Mouse (Mus musculus) limb, embryonic 10.5 days (tissue): ENCODE results near the gene Alkbh5. TPM values are rescaled to one million over a fixed set of nuclear protein-coding genes. Genes with fewer than 3 reads are reported as not detected.
"Not testable (repeated sequence)": the region's sequence is repeated elsewhere in the genome, so short reads cannot be mapped to it uniquely, and the experiment has no call there.

Source experiments
- DNase-seq: peaks from one replicate; pipeline ENCODE4 v3.0.0-alpha.2; 2017; ENCODE audit warnings: low spot score
- H3K27ac ChIP-seq: fragments of 300-500 bp; sonication (generic); 2 replicates; pipeline ENCODE4 v1.5.1; 2016; ENCODE audit warnings: mild to moderate bottlenecking
- H3K27me3 ChIP-seq: fragments of 300-500 bp; sonication (generic); 2 replicates; pipeline ENCODE4 v1.6.1; 2016; ENCODE audit warnings: low read depth, mild to moderate bottlenecking; ENCODE audit not compliant: poor library complexity, severe bottlenecking
- H3K36me3 ChIP-seq: fragments of 300-500 bp; sonication (generic); 2 replicates; pipeline ENCODE4 v1.6.1; 2016; ENCODE audit warnings: mild to moderate bottlenecking, moderate library complexity
- H3K4me1 ChIP-seq: fragments of 300-500 bp; sonication (generic); 2 replicates; pipeline ENCODE4 v1.6.1; 2016
- H3K4me3 ChIP-seq: fragments of 300-500 bp; sonication (generic); 2 replicates; pipeline ENCODE4 v1.5.1; 2016; ENCODE audit warnings: mild to moderate bottlenecking, moderate library complexity
- H3K9me3 ChIP-seq: fragments of 300-500 bp; sonication (generic); replicated peaks from 2 replicates; pipeline ENCODE4 v1.6.1; 2016; ENCODE audit warnings: mild to moderate bottlenecking
- WGBS: fragments of 180-500 bp; shearing (Covaris S2); methylation state at CpG from one replicate; pipeline ENCODE4 v1.1.7; 2016; 5-methylcytosine and 5-hydroxymethylcytosine counted together
- polyA plus RNA-seq: library from polyadenylated mRNA; unstranded; fragments of >200 nt; fragmentation: Nextera tagmentation; extraction: Ambion mirVana; gene quantifications from 2 replicates; pipeline ENCODE4 v1.2.1, GENCODE M21; 2016

Alkbh5 gene
- polyA plus RNA-seq, 1 experiment from 2014 or later: 34.7 TPM

DNA sequence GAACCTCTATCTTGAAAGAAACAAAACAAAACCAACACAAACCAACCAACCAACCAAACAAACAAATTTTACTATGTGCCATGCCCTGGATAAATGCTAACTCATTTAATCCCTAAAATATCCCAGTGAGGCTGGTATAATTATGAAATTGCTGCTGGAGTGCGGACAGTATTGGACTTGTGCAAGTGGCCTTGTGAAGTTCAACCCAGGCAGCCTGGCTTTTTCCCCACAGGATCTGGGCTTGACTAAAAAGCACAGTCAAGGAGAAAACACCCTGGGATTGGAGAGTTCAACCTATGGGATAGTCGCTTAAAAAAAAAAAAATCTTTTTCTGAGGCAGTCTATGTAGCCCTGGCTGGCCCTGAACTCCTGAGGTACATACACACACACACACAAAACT lies 505 bp upstream of the Alkbh5 start:
- Histone ChIP-seq H3K27ac (peak overlapping the region; percentile 97), H3K4me1 (peaks cover 21% of the 10 kb centered on the region), H3K36me3 (peaks cover 10% of the 10 kb centered on the region), H3K9me3 (no peaks in the 10 kb centered on the region), H3K27me3 (no peaks in the 10 kb centered on the region), H3K4me3 (peak overlapping the region; percentile 84)
- DNase-seq: no peak
- 91% methylated on average over 2 of the region's 2 CpGs for WGBS

DNA sequence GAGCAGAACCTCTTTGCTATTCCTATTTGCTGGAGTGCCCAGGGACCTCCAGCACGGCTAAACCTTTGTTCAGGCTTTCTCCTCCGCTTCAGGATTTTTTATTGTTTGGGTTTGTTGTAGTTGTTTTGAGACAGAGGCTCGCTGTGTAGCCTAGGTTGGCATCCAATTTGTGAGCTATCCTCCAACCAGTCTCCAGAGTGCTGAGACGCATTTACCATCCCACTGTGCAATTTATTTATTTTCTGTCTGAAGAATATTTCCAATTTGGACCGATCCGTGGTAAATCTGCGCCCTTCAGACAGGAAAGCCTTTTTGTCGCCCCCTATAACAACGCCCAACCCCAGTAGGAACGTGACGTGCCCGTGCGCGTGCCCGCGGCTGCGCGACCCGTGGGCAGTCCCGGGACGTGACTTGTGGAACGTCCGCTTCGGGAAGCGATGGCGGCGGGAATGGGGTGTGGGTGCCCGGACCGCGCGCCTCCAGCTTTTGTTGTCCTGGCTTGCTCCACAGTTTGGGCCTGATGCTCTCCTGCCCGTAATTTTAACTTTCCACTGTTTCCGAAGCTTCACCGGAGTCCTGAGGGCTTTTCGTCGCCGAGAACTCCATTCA lies 782 bp downstream of the Alkbh5 start:
- H3K36me3 ChIP-seq: peaks cover 20% of the 10 kb centered on the region
- H3K27ac ChIP-seq: peak overlapping the region; percentile 97
- peak overlapping the region; percentile 84 for H3K4me3 ChIP-seq
- no peaks in the 10 kb centered on the region for H3K9me3 ChIP-seq
- H3K4me1 ChIP-seq: peaks cover 26% of the 10 kb centered on the region
- WGBS: under 1% methylated on average over 37 of the region's 37 CpGs
- no peaks in the 10 kb centered on the region for H3K27me3 ChIP-seq
- DNase-seq: peak; percentile 96

DNA sequence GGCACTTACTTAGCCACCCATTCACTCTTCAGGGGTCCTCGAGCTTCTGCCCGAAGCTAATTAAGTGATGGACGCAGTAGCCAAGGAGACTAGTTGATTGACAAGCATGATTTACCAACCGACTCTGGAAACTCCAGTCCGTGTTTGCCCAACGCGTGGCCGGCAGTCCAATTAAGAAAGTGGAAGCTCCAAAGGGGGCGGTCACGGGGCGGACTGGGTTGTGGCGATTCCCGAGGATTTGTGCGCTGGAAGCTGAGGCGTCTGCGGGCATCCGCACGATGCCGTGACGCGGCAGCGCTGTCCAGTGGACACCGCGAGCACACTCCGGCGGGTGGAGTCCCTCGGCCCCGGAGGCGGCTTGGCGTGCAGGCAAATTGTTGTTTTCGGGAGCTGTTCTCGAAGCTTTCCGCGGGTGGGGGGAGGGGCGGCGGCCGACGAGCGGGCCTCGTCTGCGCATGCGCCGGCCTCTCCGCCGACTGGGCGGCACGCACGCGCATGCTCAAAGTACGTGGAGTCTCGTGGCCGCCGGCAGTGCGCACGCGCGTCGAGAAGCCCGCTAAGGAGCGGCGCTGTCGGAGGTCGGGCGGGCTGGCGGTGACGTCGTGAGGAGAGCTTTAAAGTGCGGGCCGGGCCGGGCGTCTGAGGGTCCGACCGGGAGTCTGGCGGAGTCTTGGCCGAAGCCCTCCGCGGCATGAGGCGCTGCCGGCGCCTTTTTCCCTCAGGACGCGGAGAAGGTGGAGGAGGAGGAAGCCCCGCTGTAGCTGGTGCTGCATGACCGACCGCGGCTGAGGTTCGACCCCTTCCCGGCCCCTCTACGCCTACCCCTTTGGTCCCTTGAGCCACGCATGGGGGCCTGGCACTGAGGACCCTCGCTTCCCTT lies 1.5 kb downstream of the Alkbh5 start:
- WGBS: under 1% methylated on average over 91 of the region's 91 CpGs

DNA sequence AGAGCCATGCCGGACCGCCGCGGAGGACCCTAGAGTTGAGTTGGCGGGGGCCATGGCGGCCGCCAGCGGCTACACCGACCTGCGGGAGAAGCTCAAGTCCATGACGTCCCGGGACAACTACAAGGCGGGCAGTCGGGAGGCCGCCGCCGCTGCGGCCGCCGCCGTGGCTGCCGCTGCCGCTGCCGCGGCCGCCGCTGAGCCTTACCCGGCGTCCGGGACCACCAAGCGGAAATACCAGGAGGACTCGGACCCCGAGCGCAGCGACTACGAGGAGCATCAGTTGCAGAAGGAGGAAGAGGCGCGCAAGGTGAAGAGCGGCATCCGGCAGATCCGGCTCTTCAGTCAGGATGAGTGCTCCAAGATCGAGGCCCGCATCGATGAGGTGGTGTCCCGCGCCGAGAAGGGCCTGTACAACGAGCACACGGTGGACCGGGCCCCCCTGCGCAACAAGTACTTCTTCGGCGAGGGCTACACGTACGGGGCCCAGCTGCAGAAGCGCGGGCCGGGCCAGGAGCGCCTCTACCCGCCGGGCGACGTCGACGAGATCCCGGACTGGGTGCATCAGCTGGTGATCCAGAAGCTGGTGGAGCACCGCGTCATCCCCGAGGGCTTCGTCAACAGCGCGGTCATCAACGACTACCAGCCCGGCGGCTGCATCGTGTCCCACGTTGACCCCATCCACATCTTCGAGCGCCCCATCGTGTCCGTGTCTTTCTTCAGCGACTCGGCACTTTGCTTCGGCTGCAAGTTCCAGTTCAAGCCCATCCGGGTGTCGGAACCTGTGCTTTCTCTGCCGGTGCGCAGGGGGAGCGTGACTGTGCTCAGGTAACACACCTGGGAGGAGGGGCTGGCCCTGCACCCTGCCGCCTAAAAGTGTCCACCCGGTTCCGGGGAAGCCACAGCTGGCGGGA lies 2.4 kb downstream of the Alkbh5 start:
- peak; percentile 69 for DNase-seq
- Histone ChIP-seq H3K4me1 (peaks cover 28% of the 10 kb centered on the region), H3K36me3 (peaks cover 36% of the 10 kb centered on the region), H3K4me3 (peak overlapping the region; percentile 84), H3K9me3 (no peaks in the 10 kb centered on the region), H3K27ac (peak overlapping the region; percentile 97), H3K27me3 (no peaks in the 10 kb centered on the region)
- under 1% methylated on average over 93 of the region's 93 CpGs for WGBS

More for the DNA sequence above, 1.5 kb downstream of the Alkbh5 start:
- Histone ChIP-seq H3K4me1 (peaks cover 26% of the 10 kb centered on the region), H3K9me3 (no peaks in the 10 kb centered on the region), H3K27me3 (no peaks in the 10 kb centered on the region), H3K4me3 (peak overlapping the region; percentile 84), H3K27ac (peak overlapping the region; percentile 97), H3K36me3 (peaks cover 28% of the 10 kb centered on the region)
- DNase-seq: peak; percentile 97

DNA sequence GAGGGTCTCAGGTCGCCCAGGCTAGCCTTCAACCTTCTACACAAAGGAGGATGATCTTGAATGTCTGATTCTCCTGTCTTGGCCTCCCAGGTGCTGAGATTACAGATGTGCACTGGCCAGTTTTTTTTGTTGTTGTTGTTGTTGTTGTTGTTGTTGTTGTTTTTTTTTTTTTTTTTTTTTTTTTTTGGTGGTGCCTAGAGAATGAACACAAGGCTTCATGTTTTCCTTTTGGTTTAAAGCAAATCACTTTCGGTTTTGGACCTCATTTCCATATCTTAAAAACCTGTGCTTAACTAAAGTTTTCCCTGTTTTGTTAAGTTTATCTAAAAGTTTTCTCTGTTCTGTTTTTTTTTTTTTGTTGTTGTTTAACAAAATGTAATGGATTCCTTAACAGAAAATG lies 3.4 kb downstream of the Alkbh5 start:
- 10% methylated on average over 2 of the region's 2 CpGs for WGBS
- Histone ChIP-seq H3K27me3 (no peaks in the 10 kb centered on the region), H3K4me1 (peaks cover 28% of the 10 kb centered on the region), H3K9me3 (no peaks in the 10 kb centered on the region), H3K4me3 (peak overlapping the region; percentile 84), H3K36me3 (peaks cover 42% of the 10 kb centered on the region), H3K27ac (peak overlapping the region; percentile 97)
- DNase-seq: no peak

DNA sequence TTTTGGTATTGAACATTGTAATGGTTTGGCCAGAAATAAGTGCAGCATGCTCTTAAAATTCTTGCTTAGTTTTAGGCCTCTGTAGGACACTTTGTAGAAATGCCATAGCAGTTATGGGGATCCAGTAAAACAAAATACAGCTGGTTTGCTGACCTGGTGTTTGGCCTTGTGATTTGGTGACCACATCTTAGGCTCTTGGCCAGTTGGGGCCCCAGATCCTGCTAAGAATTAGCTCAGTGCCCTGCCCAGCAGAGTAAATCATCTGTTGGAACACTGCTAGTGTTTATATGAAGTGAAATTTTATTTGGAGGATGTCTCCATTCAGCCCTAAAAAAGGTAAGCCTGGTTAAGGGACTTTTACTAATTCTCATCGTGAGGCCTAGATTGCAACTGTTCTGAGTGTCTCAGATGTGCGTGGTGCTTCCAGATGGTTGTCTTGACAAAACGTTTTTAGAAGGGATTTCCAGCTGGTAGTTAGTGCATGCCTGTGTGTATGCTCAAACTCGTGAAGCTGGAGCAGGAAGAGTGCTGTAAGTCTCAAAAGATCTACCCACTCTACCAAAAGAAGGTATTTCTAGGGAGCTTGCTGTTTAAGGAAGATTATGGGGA lies 3.9 kb downstream of the Alkbh5 start:
- Histone ChIP-seq H3K36me3 (peaks cover 46% of the 10 kb centered on the region), H3K27ac (no peak overlapping the region), H3K4me3 (peak overlapping the region; percentile 84), H3K9me3 (no peaks in the 10 kb centered on the region), H3K4me1 (peaks cover 28% of the 10 kb centered on the region), H3K27me3 (no peaks in the 10 kb centered on the region)
- no peak for DNase-seq
- WGBS: 22% methylated on average over 4 of the region's 4 CpGs

DNA sequence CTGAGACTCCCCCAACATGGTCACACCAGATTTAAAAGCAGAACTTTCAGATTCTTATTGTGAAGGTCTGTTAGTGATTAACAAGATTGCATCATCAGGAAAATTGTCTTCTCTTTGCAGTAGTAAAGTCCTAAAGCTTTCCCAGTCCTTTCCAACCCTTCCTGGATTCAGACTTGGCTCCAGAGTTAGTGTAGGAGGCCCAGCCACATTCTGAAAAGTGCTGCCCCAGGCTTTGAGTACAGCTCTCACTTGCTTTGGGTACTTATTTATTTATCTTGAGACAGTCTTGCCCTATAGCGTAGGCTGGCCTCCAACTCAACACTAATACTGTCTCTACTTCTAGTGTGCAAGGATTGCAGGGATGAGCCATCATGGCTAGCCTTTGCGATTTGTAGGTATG lies 4.6 kb downstream of the Alkbh5 start:
- DNase-seq: no peak
- Histone ChIP-seq H3K27me3 (no peaks in the 10 kb centered on the region), H3K4me1 (peaks cover 26% of the 10 kb centered on the region), H3K27ac (no peak overlapping the region), H3K36me3 (peaks cover 53% of the 10 kb centered on the region), H3K9me3 (no peaks in the 10 kb centered on the region), H3K4me3 (peak overlapping the region; percentile 84)
- 72% methylated on average over 2 of the region's 2 CpGs for WGBS

DNA sequence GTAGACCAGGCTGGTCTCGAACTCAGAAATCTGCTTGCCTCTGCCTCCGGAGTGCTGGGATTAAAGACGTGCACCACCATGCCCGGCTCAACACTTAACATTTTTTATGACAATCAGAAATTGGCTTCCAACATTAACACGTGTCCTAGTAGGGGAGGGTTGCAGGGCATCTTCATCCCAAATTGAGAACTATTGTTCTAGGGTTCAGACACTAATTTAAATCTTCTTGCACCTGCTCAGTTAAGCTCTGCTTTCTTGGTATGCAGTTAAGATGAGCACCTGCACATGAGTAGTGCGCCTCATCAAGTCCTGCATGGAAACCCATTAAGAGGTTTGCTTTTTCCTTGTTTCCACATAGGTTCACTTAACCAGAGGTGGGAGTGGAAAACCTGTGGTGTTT lies 5.7 kb downstream of the Alkbh5 start:
- Histone ChIP-seq H3K9me3 (no peaks in the 10 kb centered on the region), H3K4me3 (no peak overlapping the region), H3K36me3 (peaks cover 63% of the 10 kb centered on the region), H3K27ac (no peak overlapping the region), H3K4me1 (peaks cover 16% of the 10 kb centered on the region), H3K27me3 (no peaks in the 10 kb centered on the region)
- DNase-seq: no peak
- 92% methylated on average over 6 of the region's 6 CpGs for WGBS

DNA sequence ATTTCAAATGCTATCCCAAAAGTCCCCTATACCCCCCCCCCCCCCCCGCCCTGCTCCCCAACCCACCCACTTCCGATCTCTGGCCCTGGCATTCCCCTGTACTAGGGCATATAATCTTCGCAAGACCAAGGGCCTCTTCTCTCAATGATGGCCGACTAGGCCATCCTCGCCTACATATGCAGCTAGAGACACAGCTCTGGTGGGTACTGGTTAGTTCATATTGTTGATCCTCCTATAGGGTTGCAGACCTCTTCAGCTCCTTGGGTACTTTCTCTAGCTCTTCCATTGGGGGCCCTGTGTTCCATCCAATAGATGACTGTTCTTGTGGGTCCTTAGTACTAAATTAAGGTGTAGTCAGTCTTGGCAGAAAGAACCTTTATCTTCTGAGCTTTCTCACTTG lies 7.0 kb downstream of the Alkbh5 start:
- H3K27ac ChIP-seq, H3K9me3 ChIP-seq, DNase-seq, H3K4me3 ChIP-seq, H3K27me3 ChIP-seq: not testable (repeated sequence)
- Histone ChIP-seq H3K36me3 (peaks cover 77% of the 10 kb centered on the region), H3K4me1 (peaks cover 16% of the 10 kb centered on the region)
- WGBS: 89% methylated on average over 5 of the region's 5 CpGs

DNA sequence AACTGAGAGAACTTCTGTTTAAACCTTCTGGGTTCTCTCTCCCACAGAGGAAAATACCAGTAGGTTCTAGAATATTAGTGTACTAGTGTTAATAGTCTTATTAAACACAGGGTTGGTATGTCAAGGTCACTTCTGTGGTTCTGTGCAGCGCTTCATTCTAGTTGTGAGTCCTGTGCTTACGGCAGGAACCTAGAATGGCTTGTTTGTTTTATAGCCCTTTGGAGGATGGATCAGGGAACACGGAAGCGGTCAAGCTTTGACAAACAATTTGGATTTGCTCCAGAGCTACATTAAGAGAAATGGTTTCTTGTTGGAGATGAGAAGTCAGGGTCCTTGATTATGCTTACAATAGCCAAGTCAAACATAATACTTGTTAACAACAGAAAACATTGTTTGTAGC lies 9.3 kb downstream of the Alkbh5 start:
- WGBS: 91% methylated on average over 4 of the region's 4 CpGs
- Histone ChIP-seq H3K4me1 (peaks cover 10% of the 10 kb centered on the region), H3K27me3 (no peaks in the 10 kb centered on the region), H3K9me3 (no peaks in the 10 kb centered on the region), H3K4me3 (no peak overlapping the region), H3K27ac (no peak overlapping the region), H3K36me3 (peaks cover 89% of the 10 kb centered on the region)
- DNase-seq: no peak

DNA sequence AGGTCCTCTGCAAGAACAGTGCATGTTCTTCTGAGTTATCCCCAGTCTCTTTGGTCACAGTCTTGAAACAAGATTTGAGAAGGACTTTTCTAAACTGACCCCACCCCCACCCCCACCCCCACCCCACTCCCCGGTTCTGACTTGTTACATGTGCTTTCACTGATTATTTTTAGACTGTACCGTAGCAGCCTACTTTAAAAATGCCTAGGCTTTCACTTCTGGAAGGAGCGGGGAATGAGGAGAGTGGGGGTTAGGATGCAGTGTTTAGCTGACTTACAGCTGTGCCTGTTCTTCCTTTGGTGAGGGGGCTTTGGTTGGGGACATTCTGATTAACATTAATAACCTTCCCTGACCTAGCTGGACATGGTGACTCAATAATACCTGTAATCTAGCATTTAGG lies 11.9 kb downstream of the Alkbh5 start:
- H3K9me3 ChIP-seq: no peaks in the 10 kb centered on the region
- H3K36me3 ChIP-seq: peaks cover 95% of the 10 kb centered on the region
- no peak overlapping the region for H3K27ac ChIP-seq
- H3K27me3 ChIP-seq: no peaks in the 10 kb centered on the region
- no peak overlapping the region for H3K4me3 ChIP-seq
- WGBS: 94% methylated on average over 3 of the region's 3 CpGs
- no peak for DNase-seq
- 0 out of 2 replicates have a peak, but pooled peaks cover 3% of the 10 kb centered on the region for H3K4me1 ChIP-seq

DNA sequence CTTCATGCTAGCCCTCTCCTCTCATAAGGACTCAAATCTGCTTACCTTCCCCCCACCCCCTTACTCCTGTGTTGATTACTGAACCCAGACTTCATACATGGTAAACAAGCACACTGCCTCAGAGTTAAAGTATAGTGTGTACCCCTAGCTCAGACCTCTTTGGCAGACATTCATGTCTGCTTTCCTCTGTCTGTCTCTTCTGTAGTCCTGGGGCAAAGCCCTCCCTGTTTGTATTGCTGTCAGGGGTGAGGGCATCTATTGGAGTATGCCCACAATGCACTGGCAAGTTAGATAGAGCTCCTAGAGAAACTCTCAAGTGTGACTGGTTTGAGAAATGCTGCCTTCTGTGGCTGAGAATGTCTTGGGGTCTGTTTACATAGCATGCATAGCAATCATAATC lies 16.9 kb downstream of the Alkbh5 start:
- H3K36me3 ChIP-seq: peaks cover 100% of the 10 kb centered on the region
- H3K9me3 ChIP-seq: no peaks in the 10 kb centered on the region
- no peak overlapping the region for H3K4me3 ChIP-seq
- H3K27me3 ChIP-seq: no peaks in the 10 kb centered on the region
- no peaks in the 10 kb centered on the region for H3K4me1 ChIP-seq
- no peak for DNase-seq
- no peak overlapping the region for H3K27ac ChIP-seq
